Mouse (Mus musculus) ovary, postnatal 14 days (tissue): ENCODE data around the gene Gm28710.

Experiments used
- DNase-seq: peaks from one replicate; pipeline ENCODE4 v3.0.0; 2022; ENCODE audit warnings: low spot score

Gene Gm28710

DNA sequence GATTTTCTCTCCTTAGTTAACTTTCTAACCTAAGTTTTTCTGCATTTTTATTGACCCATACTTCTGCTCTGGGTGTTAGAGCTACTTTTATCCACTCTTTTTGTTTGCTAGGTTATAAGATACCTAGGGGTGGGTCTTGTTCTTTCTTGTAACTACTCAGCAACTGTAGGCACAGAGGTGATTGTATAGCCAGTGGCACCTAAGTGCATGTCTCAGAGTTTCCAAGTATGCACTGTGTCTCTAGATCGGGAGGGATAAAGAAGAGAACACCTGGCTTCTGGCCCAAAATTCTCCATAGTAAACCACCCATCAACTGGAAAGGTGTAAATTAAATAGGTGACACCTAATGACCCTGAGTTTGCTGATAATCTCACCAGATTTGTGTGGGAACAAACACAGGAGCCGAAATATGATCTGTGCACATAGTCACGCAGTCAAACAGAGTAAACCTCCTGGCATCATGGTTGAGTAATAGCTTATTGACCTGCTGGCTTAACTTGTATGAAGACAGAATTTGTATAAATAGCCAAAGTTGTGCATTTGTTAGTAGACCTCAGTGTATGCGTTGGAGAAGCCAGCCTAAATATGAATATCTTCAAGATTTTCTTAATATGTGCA lies at the start of gene Gm28710:
TSS of gene Gm28710 (plus strand) at position 568 of the 618 bp plus-strand sequence.
- DNase-seq: no peak

DNA sequence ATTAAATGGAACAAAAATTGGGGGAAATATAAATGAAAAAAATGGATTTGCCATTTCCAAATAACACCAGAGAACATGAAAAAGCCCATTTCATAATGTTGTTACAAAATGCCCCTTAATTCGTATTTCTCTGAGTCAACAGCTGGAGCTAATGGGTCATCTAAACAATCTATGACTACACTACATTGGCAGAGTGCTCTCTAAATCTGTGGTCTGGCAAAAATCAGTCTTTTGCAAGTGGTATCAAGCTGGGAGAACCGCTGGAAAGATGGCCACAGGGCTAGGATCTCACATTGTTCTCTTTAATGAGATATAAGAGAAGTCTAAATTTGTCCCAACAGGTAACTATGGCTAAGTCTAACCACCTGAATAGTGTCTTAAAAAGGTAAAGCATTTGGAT lies 14.4 kb upstream of the Gm28710 start:
- DNase-seq: no peak

DNA sequence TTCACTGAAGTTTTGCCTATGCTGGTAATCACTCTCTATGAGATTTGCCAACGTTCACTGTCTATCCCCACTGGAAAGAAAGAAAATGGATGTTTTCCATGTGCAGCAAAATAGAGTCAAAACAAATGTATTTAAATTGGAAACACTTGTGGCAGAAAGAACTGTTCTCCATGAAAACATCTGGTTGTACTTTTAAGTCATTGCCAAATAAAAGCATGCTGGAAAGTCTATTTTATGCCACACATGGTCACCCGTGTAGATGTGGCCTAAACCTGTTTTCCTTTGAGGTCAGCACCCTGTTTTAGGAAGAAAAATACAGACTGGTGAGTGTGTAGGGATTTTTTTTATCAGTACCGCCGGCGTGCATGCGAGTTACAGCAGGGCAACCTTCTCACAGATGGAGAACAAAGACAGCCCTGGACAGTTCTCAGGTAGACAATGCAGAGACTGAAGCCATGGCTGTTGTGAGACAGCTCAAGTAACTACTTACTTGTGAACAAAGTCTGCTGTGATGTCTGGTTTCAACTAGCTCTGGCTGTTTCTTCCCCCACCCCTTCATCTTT lies 12.9 kb upstream of the Gm28710 start:
- no peak for DNase-seq

GRCm38 (mm10) chr5:16785627-16786026 lies 6.0 kb upstream of the Gm28710 start:
- DNase-seq: no peak

DNA sequence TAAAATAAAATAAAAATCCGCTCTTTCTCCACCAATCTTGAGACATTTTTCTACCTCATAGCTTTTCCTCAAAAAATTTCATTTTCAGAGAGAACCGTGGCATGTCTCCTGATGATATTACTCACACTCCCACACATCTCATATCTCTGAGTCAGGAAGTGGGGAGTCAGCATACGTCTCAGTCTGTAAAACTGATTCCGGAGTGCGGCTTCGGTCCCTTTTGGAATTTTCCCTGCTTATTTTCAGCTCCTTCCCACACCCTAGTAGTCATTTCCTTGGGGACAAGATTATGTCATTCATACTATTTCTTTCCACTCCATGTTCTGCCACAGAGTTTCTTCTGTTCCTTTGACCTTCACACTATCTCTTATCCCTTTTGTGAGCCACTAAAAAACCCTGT lies 3.4 kb downstream of the Gm28710 start:
- DNase-seq: no peak

- no peak for DNase-seq
Measured at GRCm38 (mm10) chr5:16802726-16803125, 11.1 kb downstream of the Gm28710 start.

- DNase-seq: no peak
Measured at GRCm38 (mm10) chr5:16838991-16839390, 47.4 kb downstream of the Gm28710 start.

DNA sequence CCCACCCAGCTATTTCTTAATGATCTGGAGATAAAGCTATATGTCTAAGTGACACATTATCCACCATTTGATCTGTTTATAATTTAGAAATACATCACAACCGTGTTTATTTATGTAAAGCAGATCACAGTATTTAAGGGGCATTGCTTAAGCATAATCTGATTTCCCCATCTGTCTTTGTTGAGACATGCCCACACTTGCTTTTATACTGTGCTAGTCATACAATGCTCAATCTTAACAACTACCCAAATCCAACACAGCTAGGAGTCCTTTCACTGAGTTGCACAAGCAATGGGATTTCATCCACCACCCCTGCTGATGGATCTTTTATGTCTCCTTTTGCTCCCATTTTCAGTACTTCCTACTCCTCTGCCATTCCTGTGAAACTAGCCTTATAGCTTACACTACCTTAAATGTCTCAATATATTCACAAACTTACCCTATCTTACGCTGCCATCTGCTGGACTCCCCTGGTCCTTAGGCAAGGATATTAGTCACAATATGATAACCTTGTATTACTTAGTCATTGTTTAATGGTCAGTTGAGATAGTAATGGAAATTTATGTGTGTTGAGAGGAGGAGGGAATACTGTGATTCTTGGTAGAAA lies 77.8 kb downstream of the Gm28710 start:
- DNase-seq: peak; percentile 26

GRCm38 (mm10) chr5:16894161-16894560 lies 102.6 kb downstream of the Gm28710 start:
- no peak for DNase-seq

DNA sequence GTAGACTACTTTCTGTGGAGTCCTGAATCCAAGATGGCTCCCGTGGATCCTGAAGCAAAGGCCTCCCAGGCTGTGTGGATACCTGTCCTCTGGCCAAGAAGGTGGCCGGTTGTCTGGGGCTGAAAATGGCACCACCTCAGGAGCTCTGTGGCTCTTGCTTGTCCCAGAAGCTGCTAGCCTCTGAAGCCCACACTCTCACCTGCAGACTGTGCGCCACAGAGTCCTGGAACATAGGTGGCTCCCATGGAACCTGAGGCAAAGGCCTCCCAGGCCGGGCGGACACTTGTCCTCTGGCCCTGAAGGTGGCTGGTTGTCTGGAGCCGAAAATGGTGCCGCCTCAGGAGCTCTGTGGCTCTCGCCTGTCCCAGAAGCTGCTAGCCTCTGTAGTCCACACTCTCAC lies 128.2 kb downstream of the Gm28710 start:
- DNase-seq: no peak

GRCm38 (mm10) chr5:16922473-16922872 lies 130.9 kb downstream of the Gm28710 start:
- DNase-seq: no peak
